Mouse (Mus musculus) myocyte (in vitro differentiated cells): ENCODE results near the gene Adgra1. TPM values are rescaled to one million over a fixed set of nuclear protein-coding genes. Genes with fewer than 3 reads are reported as not detected.
A peak's percentile ranks its signal among the peaks of the same experiment; 100 is the strongest.

Source experiments
- H3K27me3 ChIP-seq: one replicate; pipeline ENCODE4 v1.6.1; 2011; ENCODE audit not compliant: control insufficient read depth, insufficient read depth, insufficient read length
- H3K36me3 ChIP-seq: one replicate; pipeline ENCODE4 v1.6.1; 2011; ENCODE audit not compliant: control insufficient read depth, insufficient read depth
- H3K4me2 ChIP-seq: one replicate; pipeline ENCODE4 v1.6.1; 2011; ENCODE audit warnings: low read depth, control low read depth
- H3K4me3 ChIP-seq: one replicate; pipeline ENCODE4 v1.5.1; 2011; ENCODE audit warnings: mild to moderate bottlenecking, control low read depth, moderate library complexity
- H3K79me2 ChIP-seq: one replicate; pipeline ENCODE4 v1.6.1; 2011; ENCODE audit not compliant: control insufficient read depth, insufficient read depth
- H3ac ChIP-seq: one replicate; pipeline ENCODE4 v1.6.1; 2011; ENCODE audit not compliant: control insufficient read depth, insufficient read length
- CEBPB ChIP-seq: IDR thresholded peaks from 2 replicates; pipeline ENCODE4 v1.6.1; 2011; ENCODE audit warnings: mild to moderate bottlenecking, moderate library complexity; ENCODE audit not compliant: poor library complexity, insufficient read depth, severe bottlenecking
- E2F4 ChIP-seq: IDR thresholded peaks from one replicate; pipeline ENCODE4 v1.6.1; 2011; ENCODE audit warnings: mild to moderate bottlenecking, control low read depth, moderate library complexity; ENCODE audit not compliant: insufficient read depth
- MAX ChIP-seq: IDR thresholded peaks from one replicate; pipeline ENCODE4 v1.6.1; 2011; ENCODE audit warnings: low read depth, mild to moderate bottlenecking, control low read depth
- MYOD1 ChIP-seq, 3 experiments: IDR thresholded peaks; one replicate each; pipeline ENCODE4 v1.6.1; 2011; ENCODE audit warnings: control low read depth in 2 of 3, low read depth in 2 of 3, mild to moderate bottlenecking in 2 of 3, moderate library complexity in 1 of 3; ENCODE audit not compliant: insufficient read length in 2 of 3, control insufficient read depth in 1 of 3
- MYOG ChIP-seq, 3 experiments: IDR thresholded peaks; one replicate each; pipeline ENCODE4 v1.6.1; 2011; ENCODE audit warnings: control low read depth in 2 of 3, low read depth in 2 of 3, mild to moderate bottlenecking in 2 of 3; ENCODE audit not compliant: insufficient read length in 2 of 3, control insufficient read depth in 1 of 3, insufficient read depth in 1 of 3
- POLR2A ChIP-seq: IDR thresholded peaks from one replicate; pipeline ENCODE4 v1.6.1; 2011; ENCODE audit warnings: low read depth, mild to moderate bottlenecking, control low read depth, moderate library complexity; ENCODE audit not compliant: insufficient read length
- POLR2AphosphoS2 ChIP-seq: IDR thresholded peaks from one replicate; pipeline ENCODE4 v1.6.1; 2011; ENCODE audit warnings: low read depth, control low read depth; ENCODE audit not compliant: insufficient read length
- REST ChIP-seq: IDR thresholded peaks from one replicate; pipeline ENCODE4 v1.6.1; 2011; ENCODE audit warnings: mild to moderate bottlenecking, control low read depth, moderate library complexity; ENCODE audit not compliant: insufficient read depth, insufficient read length
- SRF ChIP-seq: IDR thresholded peaks from one replicate; pipeline ENCODE4 v1.6.1; 2011; ENCODE audit warnings: low read depth; ENCODE audit not compliant: control insufficient read depth, insufficient read length
- TCF12 ChIP-seq: IDR thresholded peaks from one replicate; pipeline ENCODE4 v1.6.1; 2011; ENCODE audit warnings: mild to moderate bottlenecking, control low read depth; ENCODE audit not compliant: poor library complexity, insufficient read depth, severe bottlenecking
- TCF3 ChIP-seq: IDR thresholded peaks from one replicate; pipeline ENCODE4 v1.6.1; 2011; ENCODE audit warnings: low read depth, control low read depth; ENCODE audit not compliant: insufficient read length
- USF1 ChIP-seq: IDR thresholded peaks from one replicate; pipeline ENCODE4 v1.6.1; 2011; ENCODE audit warnings: low read depth, mild to moderate bottlenecking, control low read depth, moderate library complexity
- polyA plus RNA-seq: library from polyadenylated mRNA; unstranded; fragments of >200 nt; fragmentation: generic; extraction: Trizol; gene quantifications from one replicate; pipeline ENCODE4 v1.2.1, GENCODE M21; 2012; ENCODE audit warnings: missing spikeins

The Adgra1 gene
- polyA plus RNA-seq, 1 experiment: 0.14 TPM

GRCm38 (mm10) chr7:139811706-139812105 lies 22.3 kb upstream of the Adgra1 start:
- Histone ChIP-seq H3K4me3 (no peak overlapping the region), H3K36me3 (no peaks in the 10 kb centered on the region), H3K79me2 (no peaks in the 10 kb centered on the region), H3ac (no peak overlapping the region), H3K4me2 (no peak overlapping the region), H3K27me3 (peaks cover 7% of the 10 kb centered on the region)
- TF ChIP-seq POLR2A (no peak), MAX (no peak), POLR2AphosphoS2 (no peak), MYOD1 (IDR thresholded peaks at IDR 0.05; ENCODE audit: control insufficient read depth in 1 of 3, insufficient read length in 2 of 3, low read depth in 2 of 3) (no peak), SRF (no peak), USF1 (no peak), TCF3 (no peak), E2F4 (no peak), REST (no peak), CEBPB (no peak), MYOG (IDR thresholded peaks at IDR 0.05; ENCODE audit: control insufficient read depth in 1 of 3, insufficient read depth in 1 of 3, insufficient read length in 2 of 3, low read depth in 2 of 3) (no peak), TCF12 (no peak)

- Histone ChIP-seq H3K27me3 (no peaks in the 10 kb centered on the region), H3K36me3 (no peaks in the 10 kb centered on the region), H3K4me2 (no peak overlapping the region), H3K4me3 (no peak overlapping the region), H3ac (no peak overlapping the region), H3K79me2 (no peaks in the 10 kb centered on the region)
- TF ChIP-seq POLR2AphosphoS2 (no peak), TCF12 (no peak), REST (no peak), TCF3 (no peak), MAX (no peak), SRF (no peak)
Observed at GRCm38 (mm10) chr7:139813577-139814207, 20.3 kb upstream of the Adgra1 start.

- no peak overlapping the region for H3ac ChIP-seq
- TF ChIP-seq MAX (no peak), SRF (no peak), CEBPB (no peak), MYOG (IDR thresholded peaks at IDR 0.05; ENCODE audit: control insufficient read depth in 1 of 3, insufficient read depth in 1 of 3, insufficient read length in 2 of 3, low read depth in 2 of 3) (no peak), USF1 (no peak), TCF12 (no peak), E2F4 (no peak), MYOD1 (IDR thresholded peaks at IDR 0.05; ENCODE audit: control insufficient read depth in 1 of 3, insufficient read length in 2 of 3, low read depth in 2 of 3) (no peak), REST (no peak), TCF3 (no peak), POLR2AphosphoS2 (no peak), POLR2A (no peak)
- H3K36me3 ChIP-seq: no peaks in the 10 kb centered on the region
- H3K4me3 ChIP-seq: no peak overlapping the region
- H3K4me2 ChIP-seq: no peak overlapping the region
- no peaks in the 10 kb centered on the region for H3K79me2 ChIP-seq
- H3K27me3 ChIP-seq: no peaks in the 10 kb centered on the region
Observed at GRCm38 (mm10) chr7:139822301-139823010, 11.5 kb upstream of the Adgra1 start.

GRCm38 (mm10) chr7:139827687-139828086 lies 6.3 kb upstream of the Adgra1 start:
- no peak overlapping the region for H3K4me3 ChIP-seq
- no peak overlapping the region for H3ac ChIP-seq
- no peaks in the 10 kb centered on the region for H3K79me2 ChIP-seq
- no peak overlapping the region for H3K4me2 ChIP-seq
- no peaks in the 10 kb centered on the region for H3K27me3 ChIP-seq
- H3K36me3 ChIP-seq: no peaks in the 10 kb centered on the region
- TF ChIP-seq REST: peak; percentile 49
- no peak for TF ChIP-seq TCF3

- H3K79me2 ChIP-seq: no peaks in the 10 kb centered on the region
- no peak overlapping the region for H3K4me3 ChIP-seq
- no peak overlapping the region for H3ac ChIP-seq
- H3K4me2 ChIP-seq: peak overlapping the region; percentile 81
- TF ChIP-seq MYOD1 (IDR thresholded peaks at IDR 0.05; ENCODE audit: control insufficient read depth in 1 of 3, insufficient read length in 2 of 3, low read depth in 2 of 3): no peak
- no peak for TF ChIP-seq USF1
- TF ChIP-seq TCF12: no peak
- TF ChIP-seq E2F4: no peak
- no peak for TF ChIP-seq SRF
- no peak for TF ChIP-seq POLR2AphosphoS2
- TF ChIP-seq TCF3: no peak
- no peak for TF ChIP-seq CEBPB
- no peak for TF ChIP-seq MYOG (IDR thresholded peaks at IDR 0.05; ENCODE audit: control insufficient read depth in 1 of 3, insufficient read depth in 1 of 3, insufficient read length in 2 of 3, low read depth in 2 of 3)
- no peak for TF ChIP-seq POLR2A
- TF ChIP-seq MAX: no peak
- no peak for TF ChIP-seq REST
- H3K27me3 ChIP-seq: peaks cover 7% of the 10 kb centered on the region
- no peaks in the 10 kb centered on the region for H3K36me3 ChIP-seq
Observed at GRCm38 (mm10) chr7:139833532-139833931, 442 bp upstream of the Adgra1 start.
